Mouse (Mus musculus): ENCODE data around the gene Trpc4ap.

The Trpc4ap gene

GRCm38 (mm10) chr2:155595516-155595915 is 96.7 kb downstream of the Trpc4ap start:
- H3K36me3 ChIP-seq (ENCODE audit: control insufficient read depth, insufficient read depth, low read length, poor library complexity, severe bottlenecking), result no peaks in the 10 kb centered on the region
- no peaks in the 10 kb centered on the region for H3K27me3 ChIP-seq (ENCODE audit: control insufficient read depth, insufficient read depth, low read length, poor library complexity, severe bottlenecking)
- DNase-seq (ENCODE audit: low read depth, low spot score), result no peak

- Histone ChIP-seq H3K36me3 (ENCODE audit: control insufficient read depth, insufficient read depth, low read length, poor library complexity, severe bottlenecking) (no peaks in the 10 kb centered on the region), H3K27me3 (ENCODE audit: control insufficient read depth, insufficient read depth, low read length, poor library complexity, severe bottlenecking) (no peaks in the 10 kb centered on the region)
- DNase-seq (ENCODE audit: low read depth, low spot score), result no peak
Measured at GRCm38 (mm10) chr2:155592854-155593283, 99.3 kb downstream of the Trpc4ap start.

GRCm38 (mm10) chr2:155592137-155592853 is 99.9 kb downstream of the Trpc4ap start, which contains the start of gene Gss:
Gene Gss (minus strand): TSS chr2:155592810.
- no peaks in the 10 kb centered on the region for H3K27me3 ChIP-seq (ENCODE audit: control insufficient read depth, insufficient read depth, low read length, poor library complexity, severe bottlenecking)
- no peaks in the 10 kb centered on the region for H3K36me3 ChIP-seq (ENCODE audit: control insufficient read depth, insufficient read depth, low read length, poor library complexity, severe bottlenecking)
- peak; percentile 93 for DNase-seq (ENCODE audit: low read depth, low spot score)

- Histone ChIP-seq H3K36me3 (ENCODE audit: control insufficient read depth, insufficient read depth, low read length, poor library complexity, severe bottlenecking) (no peaks in the 10 kb centered on the region), H3K27me3 (ENCODE audit: control insufficient read depth, insufficient read depth, low read length, poor library complexity, severe bottlenecking) (no peaks in the 10 kb centered on the region)
- DNase-seq (ENCODE audit: low read depth, low spot score), result no peak
Measured at GRCm38 (mm10) chr2:155591676-155592075, 100.5 kb downstream of the Trpc4ap start.

- no peak for DNase-seq (ENCODE audit: low read depth, low spot score)
Measured at GRCm38 (mm10) chr2:155590876-155591275, 101.3 kb downstream of the Trpc4ap start.

GRCm38 (mm10) chr2:155589521-155589920 is 102.7 kb downstream of the Trpc4ap start:
- no peaks in the 10 kb centered on the region for H3K27me3 ChIP-seq (ENCODE audit: control insufficient read depth, insufficient read depth, low read length, poor library complexity, severe bottlenecking)
- DNase-seq (ENCODE audit: low read depth, low spot score), result no peak

More at GRCm38 (mm10) chr2:155590876-155591275, 101.3 kb downstream of the Trpc4ap start:
- Histone ChIP-seq H3K27me3 (ENCODE audit: control insufficient read depth, insufficient read depth, low read length, poor library complexity, severe bottlenecking) (no peaks in the 10 kb centered on the region), H3K36me3 (ENCODE audit: control insufficient read depth, insufficient read depth, low read length, poor library complexity, severe bottlenecking) (no peaks in the 10 kb centered on the region)

GRCm38 (mm10) chr2:155588136-155588535 is 104.0 kb downstream of the Trpc4ap start:
- Histone ChIP-seq H3K36me3 (ENCODE audit: control insufficient read depth, insufficient read depth, low read length, poor library complexity, severe bottlenecking) (no peaks in the 10 kb centered on the region), H3K27me3 (ENCODE audit: control insufficient read depth, insufficient read depth, low read length, poor library complexity, severe bottlenecking) (no peaks in the 10 kb centered on the region)
- DNase-seq (ENCODE audit: low read depth, low spot score), result no peak

More at GRCm38 (mm10) chr2:155589521-155589920, 102.7 kb downstream of the Trpc4ap start:
- no peaks in the 10 kb centered on the region for H3K36me3 ChIP-seq (ENCODE audit: control insufficient read depth, insufficient read depth, low read length, poor library complexity, severe bottlenecking)

GRCm38 (mm10) chr2:155585486-155585885 is 106.7 kb downstream of the Trpc4ap start:
- Histone ChIP-seq H3K36me3 (ENCODE audit: control insufficient read depth, insufficient read depth, low read length, poor library complexity, severe bottlenecking) (no peaks in the 10 kb centered on the region), H3K27me3 (ENCODE audit: control insufficient read depth, insufficient read depth, low read length, poor library complexity, severe bottlenecking) (no peaks in the 10 kb centered on the region)
- no peak for DNase-seq (ENCODE audit: low read depth, low spot score)

GRCm38 (mm10) chr2:155585082-155585481 is 107.1 kb downstream of the Trpc4ap start:
- no peaks in the 10 kb centered on the region for H3K36me3 ChIP-seq (ENCODE audit: control insufficient read depth, insufficient read depth, low read length, poor library complexity, severe bottlenecking)
- no peak for DNase-seq (ENCODE audit: low read depth, low spot score)
- no peaks in the 10 kb centered on the region for H3K27me3 ChIP-seq (ENCODE audit: control insufficient read depth, insufficient read depth, low read length, poor library complexity, severe bottlenecking)
